Mouse (Mus musculus): Measurements from ENCODE around the gene Tenm1. TPM values are rescaled to one million over a fixed set of nuclear protein-coding genes. Genes with fewer than 3 reads are reported as not detected.

Tenm1 gene
- polyA plus RNA-seq, 1 experiment from 2014 or later: not detected

DNA sequence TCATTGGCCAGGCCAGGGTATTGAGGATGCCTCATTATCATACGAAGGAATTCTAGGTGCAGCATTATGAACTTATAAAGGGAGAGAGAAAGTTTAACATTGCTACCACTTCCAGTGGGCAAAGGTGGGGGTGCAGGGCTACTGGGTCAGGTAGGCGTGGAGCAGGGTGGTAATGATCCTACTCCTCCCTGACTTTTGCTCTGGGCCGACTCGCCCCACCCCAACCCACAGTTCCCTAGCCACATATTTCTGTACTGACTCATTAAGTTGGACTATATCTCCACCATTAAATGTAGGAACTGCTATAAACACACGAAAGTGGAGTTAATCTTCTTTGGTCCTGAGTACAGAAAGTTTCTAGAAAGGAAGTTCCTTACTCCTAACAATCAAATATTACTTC is 40.8 kb downstream of the Tenm1 start:
- H3K4me3 ChIP-seq (ENCODE audit: control insufficient read depth in 1 of 2, insufficient read depth in 1 of 2, low read depth in 1 of 2, low read length in 2 of 2): no peak overlapping the region
- no peaks in the 10 kb centered on the region for H3K4me1 ChIP-seq (ENCODE audit: control insufficient read depth in 2 of 2, insufficient read depth in 2 of 2, low read length in 2 of 2)
- ATAC-seq (ENCODE audit: insufficient number of reproducible peaks, insufficient read depth, low FRiP score, low read depth): no peak
- no peaks in the 10 kb centered on the region for H3K27me3 ChIP-seq (ENCODE audit: control insufficient read depth, insufficient read depth, low read length)
- no peak overlapping the region for H3K9ac ChIP-seq (ENCODE audit: low read length)
- no peaks in the 10 kb centered on the region for H3K36me3 ChIP-seq (ENCODE audit: control insufficient read depth, insufficient read depth, low read length)
- H3K4me2 ChIP-seq (ENCODE audit: low read length): no peak overlapping the region
- H3K9me3 ChIP-seq (ENCODE audit: control insufficient read depth, low read length): no peaks in the 10 kb centered on the region
- 75% methylated on average over 5 of the region's 5 CpGs for WGBS
- H3K27ac ChIP-seq (replicated peaks in 1 of 2; ENCODE audit: control insufficient read depth in 1 of 2, insufficient read depth in 1 of 2, low read depth in 2 of 2, low read length in 2 of 2): no peak overlapping the region

DNA sequence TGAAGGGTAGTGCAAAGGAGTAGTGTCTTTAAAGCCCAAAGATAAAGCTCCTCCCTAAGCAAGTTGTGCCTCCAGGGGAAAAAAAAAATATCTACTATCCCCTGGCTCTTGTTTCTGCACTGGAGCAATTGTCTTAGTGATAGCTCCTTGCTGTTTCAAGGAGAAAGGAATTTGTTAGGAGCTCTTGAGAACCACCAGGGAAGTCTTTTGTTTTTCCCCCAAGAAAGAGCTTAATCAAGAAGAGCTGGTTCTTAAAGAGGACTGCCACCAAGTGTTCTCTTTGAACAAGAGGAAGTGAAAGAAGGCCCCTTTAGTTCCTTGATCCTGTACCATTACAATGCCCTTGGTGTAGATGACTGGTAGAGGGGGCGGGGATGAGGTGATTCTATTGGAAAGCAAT is 56.4 kb downstream of the Tenm1 start:
- H3K9me3 ChIP-seq (ENCODE audit: control insufficient read depth, low read length): no peaks in the 10 kb centered on the region
- no peaks in the 10 kb centered on the region for H3K4me1 ChIP-seq (ENCODE audit: control insufficient read depth in 2 of 2, insufficient read depth in 2 of 2, low read length in 2 of 2)
- no peaks in the 10 kb centered on the region for H3K36me3 ChIP-seq (ENCODE audit: control insufficient read depth, insufficient read depth, low read length)
- no peak overlapping the region for H3K27ac ChIP-seq (replicated peaks in 1 of 2; ENCODE audit: control insufficient read depth in 1 of 2, insufficient read depth in 1 of 2, low read depth in 2 of 2, low read length in 2 of 2)
- H3K4me2 ChIP-seq (ENCODE audit: low read length): no peak overlapping the region
- no peaks in the 10 kb centered on the region for H3K27me3 ChIP-seq (ENCODE audit: control insufficient read depth, insufficient read depth, low read length)
- 52% methylated on average over 1 of the region's 1 CpGs for WGBS
- no peak overlapping the region for H3K4me3 ChIP-seq (ENCODE audit: control insufficient read depth in 1 of 2, insufficient read depth in 1 of 2, low read depth in 1 of 2, low read length in 2 of 2)
- no peak overlapping the region for H3K9ac ChIP-seq (ENCODE audit: low read length)
- ATAC-seq (ENCODE audit: insufficient number of reproducible peaks, insufficient read depth, low FRiP score, low read depth): no peak

DNA sequence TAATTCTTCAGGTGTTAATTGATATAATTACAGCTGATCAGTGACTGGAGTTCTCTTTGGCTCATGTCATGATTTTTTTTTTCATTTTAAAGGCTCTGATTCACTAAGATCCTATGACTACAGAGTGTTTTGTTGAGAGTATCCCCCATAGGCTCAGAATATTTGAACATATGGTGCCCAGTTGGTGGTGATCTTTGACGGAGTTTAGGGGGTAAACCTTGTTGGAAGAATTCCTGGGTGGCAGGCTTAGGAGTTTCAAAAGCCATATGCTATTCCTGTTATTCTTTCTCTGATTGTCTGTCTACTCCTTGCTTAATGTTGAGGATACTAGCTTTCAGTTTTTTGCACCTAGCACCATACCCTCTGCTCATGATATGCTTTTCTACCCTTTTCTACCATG is 109.6 kb downstream of the Tenm1 start:
- no peak for ATAC-seq (ENCODE audit: insufficient number of reproducible peaks, insufficient read depth, low FRiP score, low read depth)
- no peak overlapping the region for H3K4me2 ChIP-seq (ENCODE audit: low read length)
- 70% methylated on average over 1 of the region's 1 CpGs for WGBS
- H3K36me3 ChIP-seq (ENCODE audit: control insufficient read depth, insufficient read depth, low read length): no peaks in the 10 kb centered on the region
- no peak overlapping the region for H3K4me3 ChIP-seq (ENCODE audit: control insufficient read depth in 1 of 2, insufficient read depth in 1 of 2, low read depth in 1 of 2, low read length in 2 of 2)
- H3K9ac ChIP-seq (ENCODE audit: low read length): no peak overlapping the region
- no peaks in the 10 kb centered on the region for H3K27me3 ChIP-seq (ENCODE audit: control insufficient read depth, insufficient read depth, low read length)
- H3K27ac ChIP-seq (replicated peaks in 1 of 2; ENCODE audit: control insufficient read depth in 1 of 2, insufficient read depth in 1 of 2, low read depth in 2 of 2, low read length in 2 of 2): no peak overlapping the region
- no peaks in the 10 kb centered on the region for H3K9me3 ChIP-seq (ENCODE audit: control insufficient read depth, low read length)
- H3K4me1 ChIP-seq (ENCODE audit: control insufficient read depth in 2 of 2, insufficient read depth in 2 of 2, low read length in 2 of 2): no peaks in the 10 kb centered on the region

DNA sequence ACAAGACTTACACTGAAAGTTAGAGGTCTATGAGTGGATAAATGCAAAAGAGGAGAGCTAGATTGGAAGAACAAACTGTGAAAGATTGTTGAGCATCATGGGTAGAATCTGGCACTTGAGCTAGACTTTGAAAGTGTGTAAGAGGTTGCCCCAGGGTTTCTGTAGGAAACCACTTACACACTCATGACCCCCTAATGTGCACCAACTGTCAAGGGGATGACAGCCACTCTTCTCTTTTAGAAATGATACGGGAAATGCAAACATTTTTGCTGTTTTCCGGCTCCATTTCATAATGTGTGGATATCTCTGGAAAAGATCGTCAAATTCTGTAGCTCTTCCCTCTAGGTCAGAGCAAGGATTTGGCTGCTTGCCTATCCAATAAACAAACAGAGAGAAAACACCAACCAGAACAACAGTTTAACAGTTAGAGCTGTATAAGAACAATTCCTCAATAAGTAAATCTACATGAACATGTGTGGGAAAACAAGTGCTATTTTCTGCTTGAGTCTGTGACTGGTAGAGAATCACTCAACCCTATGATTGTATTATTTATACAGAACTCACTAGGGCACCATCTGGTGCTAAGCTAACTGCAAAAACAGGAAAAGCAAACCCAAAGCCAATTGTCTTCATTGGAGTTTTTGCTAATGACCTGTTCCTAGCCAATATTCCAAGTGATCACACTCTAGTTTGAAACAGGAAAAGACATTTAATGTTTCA is 111.0 kb downstream of the Tenm1 start:
- H3K4me2 ChIP-seq (ENCODE audit: low read length): no peak overlapping the region
- no peaks in the 10 kb centered on the region for H3K36me3 ChIP-seq (ENCODE audit: control insufficient read depth, insufficient read depth, low read length)
- ATAC-seq (ENCODE audit: insufficient number of reproducible peaks, insufficient read depth, low FRiP score, low read depth): no peak
- no peak overlapping the region for H3K27ac ChIP-seq (replicated peaks in 1 of 2; ENCODE audit: control insufficient read depth in 1 of 2, insufficient read depth in 1 of 2, low read depth in 2 of 2, low read length in 2 of 2)
- H3K4me3 ChIP-seq (ENCODE audit: control insufficient read depth in 1 of 2, insufficient read depth in 1 of 2, low read depth in 1 of 2, low read length in 2 of 2): no peak overlapping the region
- 79% methylated on average over 3 of the region's 3 CpGs for WGBS
- H3K9me3 ChIP-seq (ENCODE audit: control insufficient read depth, low read length): no peaks in the 10 kb centered on the region
- H3K4me1 ChIP-seq (ENCODE audit: control insufficient read depth in 2 of 2, insufficient read depth in 2 of 2, low read length in 2 of 2): no peaks in the 10 kb centered on the region
- no peaks in the 10 kb centered on the region for H3K27me3 ChIP-seq (ENCODE audit: control insufficient read depth, insufficient read depth, low read length)
- H3K9ac ChIP-seq (ENCODE audit: low read length): no peak overlapping the region

DNA sequence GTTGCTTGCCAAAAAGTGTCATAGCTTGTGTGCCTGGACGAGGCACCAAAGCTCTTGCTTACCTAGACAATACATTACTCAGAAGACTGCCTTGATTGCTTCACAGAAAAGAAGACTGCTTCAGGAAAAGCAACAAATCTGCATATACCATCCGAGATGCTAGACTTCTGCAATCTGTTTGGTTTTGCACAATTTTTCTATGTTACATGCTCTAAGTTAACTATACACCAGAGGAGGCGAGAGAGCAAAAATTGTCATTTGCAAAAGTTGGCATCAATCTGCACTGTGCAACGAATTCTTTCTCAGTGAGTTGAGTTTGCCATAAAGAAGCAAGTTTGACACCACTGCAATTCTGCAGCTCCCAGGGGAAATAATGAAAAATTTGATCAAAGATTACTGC is 193.1 kb downstream of the Tenm1 start:
- Histone ChIP-seq H3K4me2 (ENCODE audit: low read length) (no peak overlapping the region), H3K27ac (replicated peaks in 1 of 2; ENCODE audit: control insufficient read depth in 1 of 2, insufficient read depth in 1 of 2, low read depth in 2 of 2, low read length in 2 of 2) (no peak overlapping the region), H3K9ac (ENCODE audit: low read length) (no peak overlapping the region), H3K9me3 (ENCODE audit: control insufficient read depth, low read length) (0 out of 2 replicates have a peak, but pooled peaks cover 4% of the 10 kb centered on the region), H3K4me1 (ENCODE audit: control insufficient read depth in 2 of 2, insufficient read depth in 2 of 2, low read length in 2 of 2) (no peaks in the 10 kb centered on the region), H3K27me3 (ENCODE audit: control insufficient read depth, insufficient read depth, low read length) (no peaks in the 10 kb centered on the region), H3K4me3 (ENCODE audit: control insufficient read depth in 1 of 2, insufficient read depth in 1 of 2, low read depth in 1 of 2, low read length in 2 of 2) (no peak overlapping the region), H3K36me3 (ENCODE audit: control insufficient read depth, insufficient read depth, low read length) (no peaks in the 10 kb centered on the region)
- WGBS: 60% methylated on average over 4 of the region's 4 CpGs
- ATAC-seq (ENCODE audit: insufficient number of reproducible peaks, insufficient read depth, low FRiP score, low read depth): no peak

DNA sequence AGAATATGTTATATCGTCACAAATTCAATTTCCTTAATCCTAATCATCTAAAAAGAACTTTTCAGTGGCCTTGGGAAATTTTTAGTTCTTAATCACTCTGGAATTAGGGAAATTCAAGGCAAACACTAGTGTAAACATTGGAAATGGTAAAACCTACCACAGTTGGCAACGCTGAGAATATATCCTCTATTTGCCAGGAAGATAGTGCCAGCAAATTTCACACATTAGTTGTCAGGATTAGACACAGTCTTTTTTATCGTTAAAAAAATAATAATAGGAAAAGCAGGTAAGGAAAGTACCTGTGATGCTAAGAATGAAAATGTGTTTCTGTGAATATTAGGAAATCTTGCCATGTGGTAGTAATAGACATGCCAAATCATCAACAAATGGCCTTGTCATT is 223.9 kb downstream of the Tenm1 start:
- H3K27ac ChIP-seq (replicated peaks in 1 of 2; ENCODE audit: control insufficient read depth in 1 of 2, insufficient read depth in 1 of 2, low read depth in 2 of 2, low read length in 2 of 2): no peak overlapping the region
- no peak overlapping the region for H3K4me2 ChIP-seq (ENCODE audit: low read length)
- ATAC-seq (ENCODE audit: insufficient number of reproducible peaks, insufficient read depth, low FRiP score, low read depth): no peak
- no peaks in the 10 kb centered on the region for H3K9me3 ChIP-seq (ENCODE audit: control insufficient read depth, low read length)
- 71% methylated on average over 3 of the region's 3 CpGs for WGBS
- H3K4me3 ChIP-seq (ENCODE audit: control insufficient read depth in 1 of 2, insufficient read depth in 1 of 2, low read depth in 1 of 2, low read length in 2 of 2): no peak overlapping the region
- H3K36me3 ChIP-seq (ENCODE audit: control insufficient read depth, insufficient read depth, low read length): no peaks in the 10 kb centered on the region
- H3K9ac ChIP-seq (ENCODE audit: low read length): no peak overlapping the region
- no peaks in the 10 kb centered on the region for H3K27me3 ChIP-seq (ENCODE audit: control insufficient read depth, insufficient read depth, low read length)
- H3K4me1 ChIP-seq (ENCODE audit: control insufficient read depth in 2 of 2, insufficient read depth in 2 of 2, low read length in 2 of 2): no peaks in the 10 kb centered on the region

DNA sequence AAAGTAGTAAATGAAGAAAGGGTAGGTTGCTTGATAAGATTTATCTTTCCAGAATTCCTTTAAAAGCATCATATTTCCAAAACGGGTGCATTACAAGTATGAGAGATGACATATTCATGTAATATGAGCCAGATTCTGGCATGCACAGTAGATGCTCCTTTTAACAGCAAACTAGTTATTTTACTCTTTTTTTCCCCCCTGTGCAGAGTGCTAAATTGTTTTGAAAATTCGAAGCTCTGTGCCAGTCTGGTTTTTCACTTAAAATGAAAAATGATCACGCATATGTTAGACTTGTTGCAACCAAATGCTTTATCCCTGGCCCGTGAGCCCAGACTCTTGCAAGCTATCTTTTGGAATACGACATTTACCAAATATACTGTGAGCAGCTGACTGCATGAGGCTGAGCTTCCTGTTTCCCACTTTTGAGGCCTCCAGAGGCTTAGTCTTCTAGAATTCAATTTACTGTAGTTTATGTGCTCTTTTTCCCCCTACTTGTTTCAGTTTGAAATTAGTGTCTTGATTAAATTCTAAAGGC is 226.6 kb downstream of the Tenm1 start:
- 69% methylated on average over 5 of the region's 5 CpGs for WGBS
- ATAC-seq (ENCODE audit: insufficient number of reproducible peaks, insufficient read depth, low FRiP score, low read depth): no peak
- no peak overlapping the region for H3K9ac ChIP-seq (ENCODE audit: low read length)
- H3K36me3 ChIP-seq (ENCODE audit: control insufficient read depth, insufficient read depth, low read length): no peaks in the 10 kb centered on the region
- H3K4me1 ChIP-seq (ENCODE audit: control insufficient read depth in 2 of 2, insufficient read depth in 2 of 2, low read length in 2 of 2): no peaks in the 10 kb centered on the region
- H3K4me3 ChIP-seq (ENCODE audit: control insufficient read depth in 1 of 2, insufficient read depth in 1 of 2, low read depth in 1 of 2, low read length in 2 of 2): no peak overlapping the region
- H3K27me3 ChIP-seq (ENCODE audit: control insufficient read depth, insufficient read depth, low read length): no peaks in the 10 kb centered on the region
- H3K27ac ChIP-seq (replicated peaks in 1 of 2; ENCODE audit: control insufficient read depth in 1 of 2, insufficient read depth in 1 of 2, low read depth in 2 of 2, low read length in 2 of 2): no peak overlapping the region
- H3K9me3 ChIP-seq (ENCODE audit: control insufficient read depth, low read length): no peaks in the 10 kb centered on the region
- no peak overlapping the region for H3K4me2 ChIP-seq (ENCODE audit: low read length)

DNA sequence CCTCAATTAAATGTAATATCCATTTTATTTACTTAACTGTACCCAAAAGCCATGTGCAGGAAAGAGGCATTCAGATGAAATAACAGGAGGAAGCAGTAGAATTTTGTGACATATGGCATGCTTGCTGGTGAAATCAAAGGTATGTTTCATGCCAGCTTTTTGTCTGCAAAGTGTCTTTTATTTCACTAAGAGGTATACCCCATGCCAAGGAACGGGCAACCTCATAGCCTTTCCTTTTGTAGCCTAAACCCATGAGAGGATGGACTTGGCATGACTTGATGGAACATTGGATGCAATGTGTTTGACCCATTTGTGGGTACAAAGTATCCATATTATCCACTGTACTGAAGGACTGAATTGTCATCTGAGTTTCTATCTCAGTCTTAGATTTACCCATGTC is 246.0 kb downstream of the Tenm1 start:
- Histone ChIP-seq H3K4me1 (ENCODE audit: control insufficient read depth in 2 of 2, insufficient read depth in 2 of 2, low read length in 2 of 2) (no peaks in the 10 kb centered on the region), H3K9me3 (ENCODE audit: control insufficient read depth, low read length) (no peaks in the 10 kb centered on the region), H3K27me3 (ENCODE audit: control insufficient read depth, insufficient read depth, low read length) (no peaks in the 10 kb centered on the region), H3K9ac (ENCODE audit: low read length) (no peak overlapping the region), H3K4me2 (ENCODE audit: low read length) (no peak overlapping the region), H3K27ac (replicated peaks in 1 of 2; ENCODE audit: control insufficient read depth in 1 of 2, insufficient read depth in 1 of 2, low read depth in 2 of 2, low read length in 2 of 2) (no peak overlapping the region), H3K36me3 (ENCODE audit: control insufficient read depth, insufficient read depth, low read length) (no peaks in the 10 kb centered on the region), H3K4me3 (ENCODE audit: control insufficient read depth in 1 of 2, insufficient read depth in 1 of 2, low read depth in 1 of 2, low read length in 2 of 2) (no peak overlapping the region)
- no peak for ATAC-seq (ENCODE audit: insufficient number of reproducible peaks, insufficient read depth, low FRiP score, low read depth)
- 92% methylated on average over 1 of the region's 1 CpGs for WGBS
